Mouse (Mus musculus): ENCODE data around the gene Fuz. TPM values are rescaled to one million over a fixed set of nuclear protein-coding genes. Genes with fewer than 3 reads are reported as not detected.

Gene Fuz
- total and polyA plus RNA-seq, 2 experiments from 2014 or later: 10.0 to 50.8 TPM

DNA sequence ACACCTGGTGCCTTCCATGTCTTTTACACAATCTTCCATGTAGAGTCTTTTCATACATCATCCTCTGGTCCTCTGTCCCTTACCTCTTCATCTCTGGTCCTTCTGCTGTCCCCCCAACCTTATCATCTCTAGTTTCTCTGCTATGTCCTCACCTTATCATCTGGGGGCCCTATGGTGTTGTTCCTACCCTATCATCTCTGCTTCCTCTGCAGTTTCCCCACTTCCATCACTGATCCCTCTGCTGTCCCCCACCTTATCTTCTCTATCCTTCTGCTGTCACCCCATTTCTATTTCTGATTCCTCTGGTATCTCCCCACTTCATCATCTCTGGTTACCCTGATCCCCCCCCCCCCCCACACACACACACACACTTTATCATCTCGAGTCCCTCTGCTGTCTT, 32.7 kb downstream of the Fuz start:
- no peak for TF ChIP-seq EP300 (IDR thresholded peaks at IDR 0.05; ENCODE audit: low read depth)
- TF ChIP-seq CTCF (IDR thresholded peaks at IDR 0.05; ENCODE audit: low read depth): no peak
- peaks cover 13% of the 10 kb centered on the region; the same call in 1 of the 2 replicates for H3K36me3 ChIP-seq (replicated peaks; ENCODE audit: control insufficient read depth, insufficient read depth, low read length)
- H3K27ac ChIP-seq (ENCODE audit: low read depth): peak overlapping the region; percentile 80; the same call in 1 of the 2 replicates
- no peaks in the 10 kb centered on the region for H3K27me3 ChIP-seq (ENCODE audit: control insufficient read depth, insufficient read depth, low read length)
- H3K4me1 ChIP-seq (ENCODE audit: control insufficient read depth, insufficient read depth): peaks cover 16% of the 10 kb centered on the region
- WGBS: 0% methylated on average over 1 of the region's 1 CpGs
- peak overlapping the region; percentile 73 for H3K4me2 ChIP-seq (ENCODE audit: low read depth, low read length)
- peak overlapping the region; percentile 90 for H3K4me3 ChIP-seq (ENCODE audit: low read depth, low read length)
- ATAC-seq (ENCODE audit: insufficient read depth, low read depth) (no peak), DNase-seq (ENCODE audit: low spot score) (no peak)
- H3K9me3 ChIP-seq (replicated peaks; ENCODE audit: control insufficient read depth, low read length): no peaks in the 10 kb centered on the region
- peak overlapping the region; percentile 92 for H3K9ac ChIP-seq (replicated peaks; ENCODE audit: low read depth, low read length)

GRCm38 (mm10) chr7:44929204-44930151, 33.6 kb downstream of the Fuz start, which contains the start of gene Ap2a1:
Ap2a1 (minus strand) TSS chr7:44929496.
- peak; percentile 97 for ATAC-seq (ENCODE audit: insufficient read depth, low read depth)
- WGBS: under 1% methylated on average over 83 of the region's 84 CpGs
- Histone ChIP-seq H3K4me3 (ENCODE audit: low read depth, low read length) (peak within 1 kb of the TSS; percentile 90), H3K27ac (ENCODE audit: low read depth) (peak within 1 kb of the TSS; percentile 93), H3K9ac (replicated peaks; ENCODE audit: low read depth, low read length) (peak within 1 kb of the TSS; percentile 92), H3K9me3 (replicated peaks; ENCODE audit: control insufficient read depth, low read length) (no peaks in the 10 kb centered on the region), H3K36me3 (replicated peaks; ENCODE audit: control insufficient read depth, insufficient read depth, low read length) (peaks cover 10% of the 10 kb centered on the region; the same call in 1 of the 2 replicates), H3K4me1 (ENCODE audit: control insufficient read depth, insufficient read depth) (peaks cover 16% of the 10 kb centered on the region), H3K27me3 (ENCODE audit: control insufficient read depth, insufficient read depth, low read length) (no peaks in the 10 kb centered on the region), H3K4me2 (ENCODE audit: low read depth, low read length) (peak within 1 kb of the TSS; percentile 73)
- DNase-seq (ENCODE audit: low spot score): peak; percentile 100
- TF ChIP-seq EP300 (IDR thresholded peaks at IDR 0.05; ENCODE audit: low read depth) (peak; percentile 80), CTCF (IDR thresholded peaks at IDR 0.05; ENCODE audit: low read depth) (peak; percentile 16; the same call in 1 of the 2 replicates)

- TF ChIP-seq CTCF (IDR thresholded peaks at IDR 0.05; ENCODE audit: low read depth) (no peak), EP300 (IDR thresholded peaks at IDR 0.05; ENCODE audit: low read depth) (no peak)
- no peak overlapping the region for H3K4me3 ChIP-seq (ENCODE audit: low read depth, low read length)
- no peaks in the 10 kb centered on the region for H3K4me1 ChIP-seq (ENCODE audit: control insufficient read depth, insufficient read depth)
- H3K4me2 ChIP-seq (ENCODE audit: low read depth, low read length): no peak overlapping the region
- WGBS: 76% methylated on average over 4 of the region's 4 CpGs
- H3K27ac ChIP-seq (ENCODE audit: low read depth): no peak overlapping the region
- H3K9ac ChIP-seq (replicated peaks; ENCODE audit: low read depth, low read length): no peak overlapping the region
- H3K36me3 ChIP-seq (replicated peaks; ENCODE audit: control insufficient read depth, insufficient read depth, low read length): no peaks in the 10 kb centered on the region
- DNase-seq (ENCODE audit: low spot score) (no peak), ATAC-seq (ENCODE audit: insufficient read depth, low read depth) (no peak)
- H3K27me3 ChIP-seq (ENCODE audit: control insufficient read depth, insufficient read depth, low read length): no peaks in the 10 kb centered on the region
- H3K9me3 ChIP-seq (replicated peaks; ENCODE audit: control insufficient read depth, low read length): peaks cover 11% of the 10 kb centered on the region; the same call in 1 of the 2 replicates
These were observed 42.8 kb downstream of the Fuz start for GRCm38 (mm10) chr7:44938680-44939079.

- Histone ChIP-seq H3K4me2 (ENCODE audit: low read depth, low read length) (no peak within 1 kb of the TSS), H3K4me3 (ENCODE audit: low read depth, low read length) (no peak within 1 kb of the TSS), H3K27ac (ENCODE audit: low read depth) (no peak within 1 kb of the TSS), H3K4me1 (ENCODE audit: control insufficient read depth, insufficient read depth) (no peaks in the 10 kb centered on the region), H3K27me3 (ENCODE audit: control insufficient read depth, insufficient read depth, low read length) (no peaks in the 10 kb centered on the region), H3K9ac (replicated peaks; ENCODE audit: low read depth, low read length) (no peak within 1 kb of the TSS), H3K9me3 (replicated peaks; ENCODE audit: control insufficient read depth, low read length) (no peaks in the 10 kb centered on the region), H3K36me3 (replicated peaks; ENCODE audit: control insufficient read depth, insufficient read depth, low read length) (no peaks in the 10 kb centered on the region)
- WGBS: 71% methylated on average over 7 of the region's 7 CpGs
- DNase-seq (ENCODE audit: low spot score) (no peak), ATAC-seq (ENCODE audit: insufficient read depth, low read depth) (no peak)
- no peak for TF ChIP-seq CTCF (IDR thresholded peaks at IDR 0.05; ENCODE audit: low read depth)
- TF ChIP-seq EP300 (IDR thresholded peaks at IDR 0.05; ENCODE audit: low read depth): no peak
These were observed 47.0 kb downstream of the Fuz start, which contains the start of gene Tsks for GRCm38 (mm10) chr7:44942904-44943303. Tsks (plus strand) TSS chr7:44943204.

GRCm38 (mm10) chr7:44949922-44950321, 54.0 kb downstream of the Fuz start:
- Histone ChIP-seq H3K9me3 (replicated peaks; ENCODE audit: control insufficient read depth, low read length) (no peaks in the 10 kb centered on the region), H3K4me2 (ENCODE audit: low read depth, low read length) (no peak overlapping the region), H3K4me1 (ENCODE audit: control insufficient read depth, insufficient read depth) (peaks cover 10% of the 10 kb centered on the region; the same call in 1 of the 2 replicates), H3K27ac (ENCODE audit: low read depth) (no peak overlapping the region), H3K27me3 (ENCODE audit: control insufficient read depth, insufficient read depth, low read length) (peaks cover 22% of the 10 kb centered on the region), H3K4me3 (ENCODE audit: low read depth, low read length) (no peak overlapping the region), H3K36me3 (replicated peaks; ENCODE audit: control insufficient read depth, insufficient read depth, low read length) (no peaks in the 10 kb centered on the region), H3K9ac (replicated peaks; ENCODE audit: low read depth, low read length) (no peak overlapping the region)
- DNase-seq (ENCODE audit: low spot score) (no peak), ATAC-seq (ENCODE audit: insufficient read depth, low read depth) (no peak)
- TF ChIP-seq EP300 (IDR thresholded peaks at IDR 0.05; ENCODE audit: low read depth): no peak
- no peak for TF ChIP-seq CTCF (IDR thresholded peaks at IDR 0.05; ENCODE audit: low read depth)
- 61% methylated on average over 6 of the region's 6 CpGs for WGBS

All from heart, postnatal 0 days (tissue).